Mouse (Mus musculus): ENCODE results near the gene Ndufb6. TPM values are rescaled to one million over a fixed set of nuclear protein-coding genes. Genes with fewer than 3 reads are reported as not detected.

Ndufb6 gene
- 293 and 294 TPM in 2 replicates for polyA plus RNA-seq (2015; fragmentation: Nextera tagmentation; extraction: Ambion mirVana)

GRCm38 (mm10) chr4:40279276-40279900 is at the start of gene Ndufb6:
TSS of gene Ndufb6 (minus strand) at chr4:40279421.
- peak; percentile 97 for ATAC-seq (ENCODE audit: low read depth)
- peak within 1 kb of the TSS; percentile 99 for H3K4me3 ChIP-seq (ENCODE audit: low read length)

GRCm38 (mm10) chr4:40327161-40327560 is 47.9 kb upstream of the Ndufb6 start:
- Histone ChIP-seq H3K4me2 (ENCODE audit: low read depth, low read length) (no peak overlapping the region), H3K9ac (ENCODE audit: low read length) (no peak overlapping the region), H3K4me1 (replicated peaks; ENCODE audit: control insufficient read depth, insufficient read depth, low read length) (no peaks in the 10 kb centered on the region), H3K27me3 (ENCODE audit: control insufficient read depth, insufficient read depth, low read depth, low read length) (no peaks in the 10 kb centered on the region), H3K9me3 (ENCODE audit: control insufficient read depth, low read length) (no peaks in the 10 kb centered on the region), H3K27ac (ENCODE audit: low read length) (no peak overlapping the region), H3K4me3 (ENCODE audit: low read length) (no peak overlapping the region), H3K36me3 (ENCODE audit: control insufficient read depth, insufficient read depth, low read length) (no peaks in the 10 kb centered on the region)
- 78% methylated on average over 3 of the region's 3 CpGs for WGBS
- ATAC-seq (ENCODE audit: low read depth): no peak

More at GRCm38 (mm10) chr4:40279276-40279900, at the start of gene Ndufb6:
- H3K4me1 ChIP-seq (replicated peaks; ENCODE audit: control insufficient read depth, insufficient read depth, low read length): peaks cover 9% of the 10 kb centered on the region; the same call in 1 of the 2 replicates
- under 1% methylated on average over 36 of the region's 36 CpGs for WGBS
- H3K36me3 ChIP-seq (ENCODE audit: control insufficient read depth, insufficient read depth, low read length): peaks cover 9% of the 10 kb centered on the region; the same call in 1 of the 2 replicates
- H3K4me2 ChIP-seq (ENCODE audit: low read depth, low read length): peak within 1 kb of the TSS; percentile 96
- H3K9ac ChIP-seq (ENCODE audit: low read length): peak within 1 kb of the TSS; percentile 95
- peak within 1 kb of the TSS; percentile 85 for H3K27ac ChIP-seq (ENCODE audit: low read length)
- no peaks in the 10 kb centered on the region for H3K27me3 ChIP-seq (ENCODE audit: control insufficient read depth, insufficient read depth, low read depth, low read length)
- no peaks in the 10 kb centered on the region for H3K9me3 ChIP-seq (ENCODE audit: control insufficient read depth, low read length)

- no peak for ATAC-seq (ENCODE audit: low read depth)
- 82% methylated on average over 7 of the region's 7 CpGs for WGBS
Observed at GRCm38 (mm10) chr4:40324620-40325019, 45.4 kb upstream of the Ndufb6 start.

GRCm38 (mm10) chr4:40317404-40317803 is 38.2 kb upstream of the Ndufb6 start:
- no peaks in the 10 kb centered on the region for H3K27me3 ChIP-seq (ENCODE audit: control insufficient read depth, insufficient read depth, low read depth, low read length)
- H3K9me3 ChIP-seq (ENCODE audit: control insufficient read depth, low read length): no peaks in the 10 kb centered on the region
- H3K27ac ChIP-seq (ENCODE audit: low read length): no peak overlapping the region
- no peaks in the 10 kb centered on the region for H3K36me3 ChIP-seq (ENCODE audit: control insufficient read depth, insufficient read depth, low read length)
- H3K4me2 ChIP-seq (ENCODE audit: low read depth, low read length): no peak overlapping the region
- no peak overlapping the region for H3K9ac ChIP-seq (ENCODE audit: low read length)
- WGBS: 61% methylated on average over 3 of the region's 3 CpGs
- no peak for ATAC-seq (ENCODE audit: low read depth)
- no peak overlapping the region for H3K4me3 ChIP-seq (ENCODE audit: low read length)
- no peaks in the 10 kb centered on the region for H3K4me1 ChIP-seq (replicated peaks; ENCODE audit: control insufficient read depth, insufficient read depth, low read length)

More at GRCm38 (mm10) chr4:40324620-40325019, 45.4 kb upstream of the Ndufb6 start:
- Histone ChIP-seq H3K9me3 (ENCODE audit: control insufficient read depth, low read length) (no peaks in the 10 kb centered on the region), H3K27ac (ENCODE audit: low read length) (no peak overlapping the region), H3K4me1 (replicated peaks; ENCODE audit: control insufficient read depth, insufficient read depth, low read length) (no peaks in the 10 kb centered on the region), H3K9ac (ENCODE audit: low read length) (no peak overlapping the region), H3K4me3 (ENCODE audit: low read length) (no peak overlapping the region), H3K36me3 (ENCODE audit: control insufficient read depth, insufficient read depth, low read length) (no peaks in the 10 kb centered on the region), H3K27me3 (ENCODE audit: control insufficient read depth, insufficient read depth, low read depth, low read length) (no peaks in the 10 kb centered on the region), H3K4me2 (ENCODE audit: low read depth, low read length) (no peak overlapping the region)

- H3K4me1 ChIP-seq (replicated peaks; ENCODE audit: control insufficient read depth, insufficient read depth, low read length): no peaks in the 10 kb centered on the region
- no peak overlapping the region for H3K4me2 ChIP-seq (ENCODE audit: low read depth, low read length)
- ATAC-seq (ENCODE audit: low read depth): no peak
- H3K27ac ChIP-seq (ENCODE audit: low read length): no peak overlapping the region
- H3K4me3 ChIP-seq (ENCODE audit: low read length): no peak overlapping the region
- H3K9me3 ChIP-seq (ENCODE audit: control insufficient read depth, low read length): no peaks in the 10 kb centered on the region
- H3K36me3 ChIP-seq (ENCODE audit: control insufficient read depth, insufficient read depth, low read length): no peaks in the 10 kb centered on the region
- WGBS: 71% methylated on average over 6 of the region's 6 CpGs
- H3K27me3 ChIP-seq (ENCODE audit: control insufficient read depth, insufficient read depth, low read depth, low read length): no peaks in the 10 kb centered on the region
- H3K9ac ChIP-seq (ENCODE audit: low read length): no peak overlapping the region
Observed at GRCm38 (mm10) chr4:40313026-40313425, 33.8 kb upstream of the Ndufb6 start.

GRCm38 (mm10) chr4:40312213-40312612 is 33.0 kb upstream of the Ndufb6 start:
- no peaks in the 10 kb centered on the region for H3K9me3 ChIP-seq (ENCODE audit: control insufficient read depth, low read length)
- H3K4me2 ChIP-seq (ENCODE audit: low read depth, low read length): no peak overlapping the region
- ATAC-seq (ENCODE audit: low read depth): no peak
- H3K27ac ChIP-seq (ENCODE audit: low read length): no peak overlapping the region
- no peaks in the 10 kb centered on the region for H3K4me1 ChIP-seq (replicated peaks; ENCODE audit: control insufficient read depth, insufficient read depth, low read length)
- H3K9ac ChIP-seq (ENCODE audit: low read length): no peak overlapping the region
- WGBS: 34% methylated on average over 1 of the region's 1 CpGs
- H3K4me3 ChIP-seq (ENCODE audit: low read length): no peak overlapping the region
- no peaks in the 10 kb centered on the region for H3K27me3 ChIP-seq (ENCODE audit: control insufficient read depth, insufficient read depth, low read depth, low read length)
- no peaks in the 10 kb centered on the region for H3K36me3 ChIP-seq (ENCODE audit: control insufficient read depth, insufficient read depth, low read length)

- no peaks in the 10 kb centered on the region for H3K9me3 ChIP-seq (ENCODE audit: control insufficient read depth, low read length)
- no peaks in the 10 kb centered on the region for H3K36me3 ChIP-seq (ENCODE audit: control insufficient read depth, insufficient read depth, low read length)
- H3K4me2 ChIP-seq (ENCODE audit: low read depth, low read length): no peak overlapping the region
- H3K4me1 ChIP-seq (replicated peaks; ENCODE audit: control insufficient read depth, insufficient read depth, low read length): no peaks in the 10 kb centered on the region
- ATAC-seq (ENCODE audit: low read depth): no peak
- no peak overlapping the region for H3K27ac ChIP-seq (ENCODE audit: low read length)
- H3K4me3 ChIP-seq (ENCODE audit: low read length): no peak overlapping the region
- H3K9ac ChIP-seq (ENCODE audit: low read length): no peak overlapping the region
- H3K27me3 ChIP-seq (ENCODE audit: control insufficient read depth, insufficient read depth, low read depth, low read length): no peaks in the 10 kb centered on the region
- 72% methylated on average over 11 of the region's 11 CpGs for WGBS
Observed at GRCm38 (mm10) chr4:40310796-40311383, 31.7 kb upstream of the Ndufb6 start.

- no peak overlapping the region for H3K9ac ChIP-seq (ENCODE audit: low read length)
- no peak overlapping the region for H3K4me3 ChIP-seq (ENCODE audit: low read length)
- no peak overlapping the region for H3K27ac ChIP-seq (ENCODE audit: low read length)
- ATAC-seq (ENCODE audit: low read depth): no peak
- H3K36me3 ChIP-seq (ENCODE audit: control insufficient read depth, insufficient read depth, low read length): no peaks in the 10 kb centered on the region
- H3K9me3 ChIP-seq (ENCODE audit: control insufficient read depth, low read length): no peaks in the 10 kb centered on the region
- H3K4me2 ChIP-seq (ENCODE audit: low read depth, low read length): no peak overlapping the region
- H3K27me3 ChIP-seq (ENCODE audit: control insufficient read depth, insufficient read depth, low read depth, low read length): no peaks in the 10 kb centered on the region
- H3K4me1 ChIP-seq (replicated peaks; ENCODE audit: control insufficient read depth, insufficient read depth, low read length): no peaks in the 10 kb centered on the region
Observed at GRCm38 (mm10) chr4:40309682-40310081, 30.5 kb upstream of the Ndufb6 start.

- Histone ChIP-seq H3K9me3 (ENCODE audit: control insufficient read depth, low read length) (no peaks in the 10 kb centered on the region), H3K9ac (ENCODE audit: low read length) (no peak overlapping the region), H3K36me3 (ENCODE audit: control insufficient read depth, insufficient read depth, low read length) (no peaks in the 10 kb centered on the region), H3K4me1 (replicated peaks; ENCODE audit: control insufficient read depth, insufficient read depth, low read length) (no peaks in the 10 kb centered on the region), H3K4me2 (ENCODE audit: low read depth, low read length) (no peak overlapping the region), H3K27me3 (ENCODE audit: control insufficient read depth, insufficient read depth, low read depth, low read length) (no peaks in the 10 kb centered on the region), H3K4me3 (ENCODE audit: low read length) (no peak overlapping the region), H3K27ac (ENCODE audit: low read length) (no peak overlapping the region)
- WGBS: 66% methylated on average over 10 of the region's 10 CpGs
- no peak for ATAC-seq (ENCODE audit: low read depth)
Observed at GRCm38 (mm10) chr4:40302445-40303125, 23.4 kb upstream of the Ndufb6 start.

All from lung, embryonic 16.5 days (tissue).